Comparison of ENCODE assay signal across 1 mouse cellular context in the genomic region with DNA sequence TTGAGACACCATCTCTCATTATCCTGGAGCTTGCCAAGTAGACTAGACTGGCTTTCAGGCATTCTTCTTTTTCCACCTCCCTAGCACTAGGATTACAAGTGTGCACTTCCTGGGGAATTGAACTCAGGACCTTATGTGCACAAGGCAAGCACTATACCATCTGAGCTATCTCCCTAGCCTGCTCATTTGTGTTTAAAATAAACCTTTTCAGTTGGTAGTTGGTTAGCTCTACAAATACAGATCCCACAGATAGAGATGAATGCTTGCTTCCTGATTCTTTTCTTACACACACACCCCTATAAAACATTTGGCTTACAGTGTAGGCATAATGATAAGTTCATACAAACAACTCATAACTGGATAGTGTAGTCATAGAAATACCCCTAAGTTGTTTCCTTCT.
TF ChIP-seq lines count a peak whose summit lies in the region.

No protein-coding gene starts in this region.

TF ChIP-seq in MEL, 35 proteins besides CTCF, POLR2A, EP300 and RAD21 (continued from another document):
- peak; percentile 35; the same call in 1 of the 2 replicates for TF ChIP-seq POLR2AphosphoS2 (IDR thresholded peaks at IDR 0.05; ENCODE audit: low read length)
- no peak for TF ChIP-seq ETS1 (IDR thresholded peaks at IDR 0.05; ENCODE audit: low read depth, low read length)
- peak; percentile 40; the same call in 1 of the 2 replicates for TF ChIP-seq MYB (IDR thresholded peaks at IDR 0.05; ENCODE audit: low read depth, low read length)
- TF ChIP-seq CHD1 (IDR thresholded peaks at IDR 0.05; ENCODE audit: low read depth, low read length): no peak
- TF ChIP-seq GATA1 (IDR thresholded peaks at IDR 0.05; ENCODE audit: low read depth, low read length): 0 out of 2 replicates have a peak, but pooled peaks have one; percentile 38
